Mouse (Mus musculus) gastrocnemius, adult 2 months (tissue): ENCODE results near the gene Itsn1. TPM values are rescaled to one million over a fixed set of nuclear protein-coding genes. Genes with fewer than 3 reads are reported as not detected.

Source experiments
- DNase-seq: peaks from one replicate; pipeline ENCODE4 v3.0.0; 2022
- H3K27ac ChIP-seq: fragments of 200-600 bp; 2 replicates; pipeline ENCODE4 v1.8.1; 2022; ENCODE audit warnings: mild to moderate bottlenecking
- H3K4me3 ChIP-seq: fragments of 200-600 bp; 2 replicates; pipeline ENCODE4 v1.8.1; 2022; ENCODE audit warnings: mild to moderate bottlenecking, moderate library complexity
- CTCF ChIP-seq: fragments of 200-600 bp; IDR thresholded peaks from 2 replicates; pipeline ENCODE4 v1.8.1; 2022; ENCODE audit warnings: antibody characterized with exemption, mild to moderate bottlenecking, moderate library complexity
- intact Hi-C: fragments of 180-260 bp; cut with DNase I; formaldehyde crosslinking; loops from one replicate; pipeline ENCODE4 v1.15.1; 2025
- total RNA-seq, 2 experiments: library from RNA; stranded (reverse); gene quantifications; 2 replicates each; pipeline ENCODE4 v1.2.3; 2021

Itsn1 gene
- total RNA-seq, 2 experiments from 2014 or later, result 60.2 to 66.1 TPM

DNA sequence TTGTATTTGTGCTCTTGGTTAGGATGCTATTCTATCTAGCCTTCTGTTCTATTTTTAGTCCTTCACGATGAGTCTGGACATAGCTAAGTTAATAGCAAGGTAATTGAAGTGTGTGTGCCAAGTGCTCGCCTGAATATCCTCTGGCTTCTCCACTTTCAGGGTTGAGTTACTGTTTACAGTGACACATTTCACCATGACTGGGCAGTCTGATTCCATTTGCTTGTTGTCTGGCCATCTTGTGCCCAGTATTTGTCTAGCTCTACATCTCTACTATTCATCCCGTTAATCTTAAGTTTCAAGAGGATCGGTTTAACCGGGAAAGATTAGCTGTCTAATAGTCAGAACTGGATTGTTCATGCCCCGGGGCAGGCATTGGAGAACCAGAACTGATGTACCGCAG, 33.4 kb downstream of the Itsn1 start:
- DNase-seq, result peak; percentile 62

GRCm38 (mm10) chr16:91763975-91764374, 34.9 kb downstream of the Itsn1 start:
- DNase-seq, result no peak
- TF ChIP-seq CTCF, result no peak
- intact Hi-C loops, result no loop called here

More for the DNA sequence above, 33.4 kb downstream of the Itsn1 start:
- Histone ChIP-seq H3K27ac (peak overlapping the region; percentile 92), H3K4me3 (no peak overlapping the region; the same call in 1 of the 2 replicates)
- intact Hi-C loops, result no loop called here
- TF ChIP-seq CTCF, result no peak

DNA sequence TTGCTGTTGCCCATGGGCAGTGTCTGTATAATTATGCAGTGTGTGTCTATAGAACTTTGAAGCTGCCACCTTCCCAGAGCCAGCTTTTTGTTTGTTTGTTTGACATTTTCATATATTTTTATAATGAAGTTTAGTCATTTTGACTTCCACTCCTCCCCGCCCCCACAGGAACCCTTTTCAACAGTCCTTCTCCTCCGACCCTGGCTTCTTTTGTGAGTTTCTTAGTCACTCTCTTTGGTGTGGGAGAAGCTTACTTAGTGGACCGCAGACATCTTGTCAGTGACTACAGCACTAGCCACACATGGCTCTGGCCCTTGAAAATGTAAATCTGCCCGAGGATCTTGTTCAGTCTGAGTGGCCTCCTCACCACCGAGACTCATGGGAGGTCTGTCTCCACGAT, 35.3 kb downstream of the Itsn1 start:
- intact Hi-C loops, result no loop called here
- no peak for TF ChIP-seq CTCF
- DNase-seq, result no peak
- Histone ChIP-seq H3K4me3 (no peak overlapping the region), H3K27ac (peak overlapping the region; percentile 92)

More at GRCm38 (mm10) chr16:91763975-91764374, 34.9 kb downstream of the Itsn1 start:
- Histone ChIP-seq H3K27ac (peak overlapping the region; percentile 92), H3K4me3 (no peak overlapping the region)

DNA sequence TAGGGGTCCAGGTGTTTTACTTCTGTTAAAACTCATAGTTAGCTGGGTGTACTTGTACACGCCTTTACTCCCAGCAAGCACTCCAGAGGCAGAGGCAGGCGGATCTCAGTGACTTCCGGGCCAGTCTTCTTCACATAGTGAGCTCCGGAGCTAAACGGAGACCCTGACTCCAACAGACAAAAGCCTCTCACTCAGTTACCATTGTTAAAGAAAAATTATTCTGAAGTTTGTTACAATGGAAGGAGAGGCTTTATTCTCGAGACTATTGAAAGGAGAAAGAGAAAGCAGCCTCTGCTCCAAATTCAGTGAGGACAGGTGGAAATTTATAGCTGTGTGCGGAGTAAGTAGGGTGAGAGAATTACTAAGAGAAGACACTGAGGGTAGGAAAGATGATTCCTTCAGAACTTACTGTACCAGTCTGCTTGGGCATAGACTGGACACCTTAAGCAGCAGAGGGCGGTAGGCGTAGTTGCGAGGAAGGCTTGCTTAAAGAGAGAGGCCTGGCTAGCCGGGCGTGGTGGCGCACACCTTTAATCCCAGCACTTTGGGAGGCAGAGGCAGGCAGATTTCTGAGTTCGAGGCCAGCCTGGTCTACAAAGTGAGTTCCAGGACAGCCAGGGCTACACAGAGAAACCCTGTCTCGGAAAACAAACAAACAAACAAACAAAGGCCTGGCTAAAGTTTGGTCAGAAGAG, 36.2 kb downstream of the Itsn1 start:
- intact Hi-C loops, result loop anchor here (5.0 kb wide), 2 partner anchors 33 to 37 kb away; no protein-coding TSS in a partner anchor
- TF ChIP-seq CTCF, result no peak
- Histone ChIP-seq H3K4me3 (no peak overlapping the region), H3K27ac (peak overlapping the region; percentile 92)
- peak; percentile 57 for DNase-seq

GRCm38 (mm10) chr16:91765816-91766210, 36.7 kb downstream of the Itsn1 start:
- DNase-seq, result peak; percentile 51
- intact Hi-C loops, result loop anchor here (5.0 kb wide), 2 partner anchors 34 to 36 kb away; no protein-coding TSS in a partner anchor
- no peak for TF ChIP-seq CTCF
- Histone ChIP-seq H3K27ac (peak overlapping the region; percentile 92), H3K4me3 (no peak overlapping the region)

DNA sequence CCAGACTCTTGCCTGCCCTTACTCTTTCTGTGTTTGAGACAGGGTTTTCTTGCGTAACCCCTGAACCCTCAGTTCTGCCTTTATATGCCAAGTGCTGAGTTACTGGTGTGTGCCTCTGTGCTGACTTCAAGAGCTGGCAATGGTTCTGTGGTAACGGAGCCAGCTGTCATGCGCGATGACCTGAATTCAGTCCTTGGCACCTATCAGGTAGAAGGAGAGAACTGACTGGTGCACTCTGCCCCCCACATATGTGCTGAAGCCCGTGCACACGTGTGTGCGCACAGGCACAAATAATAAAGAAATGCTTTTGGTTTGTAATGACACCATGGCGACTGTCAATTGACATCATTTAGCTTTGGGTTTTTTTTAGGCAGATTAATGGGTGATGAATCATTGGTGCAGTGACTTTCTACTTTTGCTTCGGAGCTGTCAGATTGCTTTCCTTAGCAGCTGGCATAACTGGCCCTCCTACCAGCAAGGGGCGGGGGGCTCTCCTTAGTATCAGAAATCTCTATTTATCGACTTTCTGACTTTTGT, 38.2 kb downstream of the Itsn1 start:
- intact Hi-C loops, result loop anchor here (5.0 kb wide), 2 partner anchors 35 kb away; no protein-coding TSS in a partner anchor
- no peak for TF ChIP-seq CTCF
- Histone ChIP-seq H3K4me3 (peak overlapping the region; percentile 62), H3K27ac (peak overlapping the region; percentile 92)
- peak; percentile 86 for DNase-seq

GRCm38 (mm10) chr16:91768586-91768985, 39.5 kb downstream of the Itsn1 start:
- intact Hi-C loops, result loop anchor here (5.0 kb wide), 2 partner anchors 34 to 36 kb away; no protein-coding TSS in a partner anchor

DNA sequence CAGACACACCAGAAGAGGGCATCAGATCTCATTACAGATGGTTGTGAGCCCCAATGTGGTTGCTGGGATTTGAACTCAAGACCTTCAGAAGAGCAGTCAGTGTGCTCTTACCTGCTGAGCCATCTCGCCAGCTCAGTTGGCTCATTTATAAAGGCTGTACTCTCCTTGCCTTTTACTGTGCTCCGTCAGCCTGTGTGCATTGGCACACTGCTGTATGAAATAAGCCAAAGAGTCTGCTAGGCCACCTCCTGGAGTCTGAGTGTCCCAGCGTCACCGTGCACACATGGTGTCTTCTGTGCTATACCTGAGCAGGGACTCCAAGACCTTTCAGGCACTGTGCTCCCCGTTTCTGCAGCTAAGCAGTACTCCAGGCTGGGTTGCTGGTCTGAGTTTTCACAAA, 40.8 kb downstream of the Itsn1 start:
- no peak for TF ChIP-seq CTCF
- Histone ChIP-seq H3K4me3 (no peak overlapping the region), H3K27ac (peak overlapping the region; percentile 92)
- intact Hi-C loops, result loop anchor here (5.0 kb wide), 2 partner anchors 32 to 38 kb away; no protein-coding TSS in a partner anchor
- no peak for DNase-seq

More at GRCm38 (mm10) chr16:91768586-91768985, 39.5 kb downstream of the Itsn1 start:
- DNase-seq, result peak; percentile 66
- Histone ChIP-seq H3K4me3 (no peak overlapping the region), H3K27ac (peak overlapping the region; percentile 92)
- TF ChIP-seq CTCF, result no peak

GRCm38 (mm10) chr16:91770662-91771061, 41.6 kb downstream of the Itsn1 start:
- H3K27ac ChIP-seq, result peak overlapping the region; percentile 92
- intact Hi-C loops, result no loop called here

GRCm38 (mm10) chr16:91771334-91771733, 42.3 kb downstream of the Itsn1 start:
- DNase-seq, result no peak
- Histone ChIP-seq H3K4me3 (no peak overlapping the region), H3K27ac (peak overlapping the region; percentile 92; the same call in 1 of the 2 replicates)
- no peak for TF ChIP-seq CTCF
- intact Hi-C loops, result no loop called here

More at GRCm38 (mm10) chr16:91770662-91771061, 41.6 kb downstream of the Itsn1 start:
- TF ChIP-seq CTCF, result no peak
- no peak for DNase-seq
- H3K4me3 ChIP-seq, result no peak overlapping the region

GRCm38 (mm10) chr16:91772586-91772985, 43.5 kb downstream of the Itsn1 start:
- TF ChIP-seq CTCF, result no peak
- DNase-seq, result no peak
- Histone ChIP-seq H3K27ac (no peak overlapping the region), H3K4me3 (no peak overlapping the region)
- intact Hi-C loops, result no loop called here

GRCm38 (mm10) chr16:91779576-91779975, 50.5 kb downstream of the Itsn1 start:
- Histone ChIP-seq H3K4me3 (no peak overlapping the region), H3K27ac (no peak overlapping the region)
- intact Hi-C loops, result no loop called here
- no peak for TF ChIP-seq CTCF
- no peak for DNase-seq

- Histone ChIP-seq H3K4me3 (no peak overlapping the region), H3K27ac (no peak overlapping the region)
- intact Hi-C loops, result no loop called here
- no peak for TF ChIP-seq CTCF
- no peak for DNase-seq
These were observed 51.1 kb downstream of the Itsn1 start for GRCm38 (mm10) chr16:91780151-91780550.
